Mouse (Mus musculus) thymus, adult 18-20 months (tissue): ENCODE measurements around the gene Insm2.
A peak's percentile ranks its signal among the peaks of the same experiment; 100 is the strongest.
"Not testable (repeated sequence)": the region's sequence is repeated elsewhere in the genome, so short reads cannot be mapped to it uniquely, and the experiment has no call there.

Experiments used
- DNase-seq, 2 experiments: peaks; one replicate each; pipeline ENCODE4 v3.0.0; 2022; ENCODE audit warnings: mixed read lengths in 2 of 2

Gene Insm2

DNA sequence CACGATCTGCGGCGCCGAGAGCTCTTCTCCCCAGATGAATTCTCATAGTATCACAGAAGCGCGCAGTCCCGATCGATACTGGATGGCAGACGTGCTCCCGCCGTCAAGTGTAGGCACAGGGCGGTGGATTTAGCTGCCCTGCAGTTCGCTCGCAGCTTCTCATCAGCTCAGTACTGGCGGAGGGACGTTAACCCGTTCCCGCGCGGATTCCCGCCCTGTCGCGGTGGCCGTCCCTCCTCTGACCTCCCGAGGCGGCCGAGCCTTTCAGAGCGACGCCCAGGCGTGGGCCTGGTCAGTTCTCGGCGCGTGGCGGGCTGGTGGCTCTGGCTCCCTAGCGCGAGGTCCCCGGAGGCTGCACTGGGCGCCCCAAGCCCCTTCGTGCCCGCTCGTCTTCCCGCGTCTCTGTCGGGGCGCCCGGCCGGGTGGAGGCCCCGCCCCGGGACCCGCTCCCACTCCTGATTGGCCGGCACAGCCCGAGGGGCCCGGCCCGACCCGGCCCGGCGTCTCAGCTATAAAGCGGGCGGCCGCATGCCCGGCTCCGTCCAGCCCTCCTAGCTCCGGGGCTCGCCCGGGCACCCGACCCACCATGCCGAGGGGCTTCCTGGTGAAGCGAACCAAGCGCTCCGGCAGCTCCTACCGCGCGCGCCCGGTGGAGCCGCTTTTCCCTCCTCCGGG, at the start of gene Insm2:
TSS of gene Insm2 (plus strand) at position 541 of the 675 bp plus-strand sequence.
- no peak for DNase-seq

DNA sequence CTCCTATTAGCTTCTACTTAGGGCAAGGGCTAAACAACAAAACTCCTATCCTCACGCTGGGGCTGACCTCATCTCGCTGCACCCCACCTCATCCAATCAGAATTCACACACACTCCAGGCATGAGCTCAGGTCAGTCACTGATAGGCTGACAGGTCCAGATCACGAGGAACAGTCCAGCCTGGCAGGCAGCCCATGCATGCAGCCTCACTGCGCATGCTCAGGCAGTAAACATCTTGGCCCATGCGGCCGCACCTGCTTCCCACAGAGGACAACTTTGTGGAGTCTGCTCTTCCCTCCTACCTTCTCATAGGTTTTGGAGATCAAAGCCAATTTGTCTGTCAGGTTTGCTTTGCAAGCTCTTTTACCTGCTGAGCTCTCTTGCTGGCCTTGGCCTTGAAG, 44.3 kb upstream of the Insm2 start:
- DNase-seq = not testable (repeated sequence)

DNA sequence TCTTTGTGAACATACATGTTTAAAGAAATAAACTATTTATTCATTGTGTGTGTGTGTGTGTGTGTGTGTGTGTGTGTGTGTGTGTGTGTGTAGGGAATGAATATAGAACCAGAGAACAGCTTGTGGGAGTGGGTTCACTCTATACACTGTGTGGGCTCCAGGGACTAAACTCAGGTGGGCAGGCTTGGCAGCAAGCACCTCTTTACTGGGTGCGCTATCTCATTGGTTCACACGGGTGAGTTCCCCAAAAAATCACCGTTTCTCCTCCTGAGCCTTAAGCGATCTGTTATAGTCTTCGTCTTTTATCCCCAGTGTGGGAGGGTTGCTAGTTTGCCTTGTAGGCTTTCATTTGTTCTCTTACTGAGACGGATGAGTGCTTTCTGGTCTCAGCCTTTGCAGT, 41.4 kb upstream of the Insm2 start:
- DNase-seq = no peak

DNA sequence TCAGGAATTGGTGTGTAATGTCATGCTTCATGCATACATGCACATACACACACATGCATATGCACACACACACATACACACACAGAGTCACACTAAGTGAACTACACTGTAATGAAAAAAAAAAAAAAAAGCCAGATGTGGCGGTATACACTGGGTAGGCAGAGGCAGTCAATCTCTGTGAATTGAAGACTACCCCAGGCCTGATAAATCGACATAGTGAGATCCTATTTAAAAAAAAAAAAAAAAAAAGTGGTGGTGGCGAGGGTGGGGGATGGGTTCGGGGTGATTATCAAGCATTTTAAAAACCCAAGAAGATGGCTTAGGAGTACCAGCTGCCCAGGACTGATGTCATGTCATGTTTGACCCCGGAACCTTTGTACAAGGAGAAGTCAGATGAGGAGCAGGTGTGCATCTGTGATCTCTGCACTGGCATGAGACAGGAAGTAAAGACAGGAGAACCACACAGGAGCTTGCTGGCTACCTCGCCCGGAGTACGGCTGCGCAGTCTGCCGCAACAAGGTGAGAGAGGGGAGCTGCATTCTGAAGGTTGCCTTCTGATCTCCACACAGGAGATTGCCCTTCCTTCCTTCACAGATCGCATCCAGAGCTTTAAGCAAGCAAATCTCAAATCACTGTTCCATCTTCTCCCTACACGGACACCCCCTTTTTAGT, 39.9 kb upstream of the Insm2 start:
- no peak for DNase-seq

DNA sequence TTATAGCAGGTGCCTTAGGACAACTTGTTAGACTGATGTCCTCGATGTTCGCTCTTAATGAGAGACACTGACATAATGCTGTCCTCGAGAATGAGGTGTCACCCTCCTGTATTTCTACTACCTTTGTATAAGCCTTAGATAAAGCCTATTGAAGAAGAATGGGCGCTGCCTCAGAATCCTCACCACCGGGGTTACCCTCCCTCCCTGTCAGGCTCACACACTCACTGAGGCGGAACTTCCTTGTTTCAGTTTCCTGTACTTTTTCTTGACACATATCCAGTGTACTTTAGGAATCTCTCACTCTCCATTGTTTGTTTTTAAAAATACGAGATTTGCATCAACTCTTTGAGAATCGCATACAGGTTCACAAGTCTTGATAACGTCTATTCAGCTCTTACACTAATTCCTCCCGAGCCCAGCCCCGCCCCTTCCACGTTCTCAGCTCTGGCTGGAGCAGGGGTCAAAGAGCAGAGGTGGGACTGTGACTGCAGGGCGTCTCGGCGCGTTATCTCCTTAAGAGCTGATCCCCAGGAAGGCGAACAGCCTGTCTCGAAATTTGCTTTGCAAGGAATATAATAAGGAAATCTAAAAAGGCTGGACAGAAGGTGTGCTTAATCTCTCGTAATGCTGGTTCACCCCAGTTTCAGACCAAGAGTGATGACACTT, 39.1 kb upstream of the Insm2 start:
- peak; percentile 12 to 15 for DNase-seq

DNA sequence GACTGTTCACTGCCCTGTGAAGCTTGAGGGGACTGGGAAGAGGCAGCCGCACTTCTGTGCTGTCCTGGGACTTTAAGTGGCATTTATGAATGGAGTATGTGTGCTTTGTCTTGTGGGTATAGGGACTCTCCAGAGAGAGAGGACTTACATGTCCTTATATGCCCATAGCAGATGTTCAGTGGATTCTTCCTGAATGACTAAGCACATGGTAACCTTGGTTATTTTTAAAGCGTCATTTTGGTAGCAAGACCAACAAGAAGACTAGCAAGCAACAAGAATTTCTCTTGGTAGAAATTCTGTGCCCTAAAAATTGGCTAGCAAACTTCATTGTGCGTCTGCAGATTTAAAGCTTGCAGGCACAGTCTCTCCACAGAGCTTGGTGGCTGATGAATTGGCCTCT, 35.5 kb upstream of the Insm2 start:
- no peak for DNase-seq

DNA sequence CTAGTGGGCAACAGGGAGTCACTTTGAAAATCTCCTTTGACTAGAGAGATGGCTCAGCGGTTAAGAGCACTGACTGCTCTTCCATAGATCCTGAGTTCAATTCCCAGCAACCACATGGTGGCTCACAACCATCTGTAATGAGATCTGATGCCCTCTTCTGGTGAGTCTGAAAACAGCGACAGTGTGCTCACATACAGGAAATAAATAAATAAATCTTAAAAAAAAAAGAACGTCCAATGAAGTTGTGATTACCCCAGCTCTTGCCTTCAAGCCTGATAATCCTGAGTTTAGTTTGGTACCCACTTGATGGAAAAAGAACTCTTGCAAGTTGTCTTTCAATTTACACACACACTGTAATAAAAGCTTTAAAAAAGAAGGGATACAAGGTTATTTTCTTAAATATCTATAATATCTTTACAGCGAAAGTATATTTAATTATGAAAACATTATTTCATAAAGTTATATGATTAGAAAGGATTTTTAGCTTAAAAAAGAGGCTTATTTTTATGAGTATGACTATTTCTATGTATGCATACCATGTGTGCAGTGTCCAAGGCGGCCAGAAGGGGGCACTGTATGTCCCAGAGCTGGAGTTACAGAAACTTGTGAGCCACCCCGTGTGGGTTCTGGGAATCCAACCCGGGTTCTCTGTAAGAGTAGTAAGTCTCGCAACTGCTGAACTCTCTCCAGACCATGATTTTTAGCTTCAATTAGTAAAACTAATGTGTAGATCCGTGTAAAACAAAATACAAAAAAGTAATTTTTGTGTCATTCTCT, 34.9 kb upstream of the Insm2 start:
- no peak for DNase-seq

DNA sequence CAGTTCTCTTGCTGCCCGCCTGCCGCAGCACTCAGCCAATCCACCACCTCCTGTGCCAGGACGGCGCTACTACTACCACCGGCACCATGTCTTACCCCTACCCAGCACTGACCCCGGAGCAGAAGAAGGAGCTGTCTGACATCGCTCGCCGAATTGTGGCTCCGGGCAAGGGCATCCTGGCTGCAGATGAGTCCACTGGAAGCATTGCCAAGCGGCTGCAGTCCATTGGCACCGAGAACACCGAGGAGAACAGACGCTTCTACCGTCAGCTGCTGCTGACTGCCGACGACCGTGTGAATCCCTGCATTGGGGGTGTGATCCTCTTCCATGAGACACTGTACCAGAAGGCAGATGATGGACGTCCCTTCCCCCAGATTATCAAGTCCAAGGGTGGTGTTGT, 34.0 kb upstream of the Insm2 start, which contains the start of gene Aldoart2:
TSS of gene Aldoart2 (plus strand) at position 34 of the 400 bp plus-strand sequence.
- DNase-seq = no peak

DNA sequence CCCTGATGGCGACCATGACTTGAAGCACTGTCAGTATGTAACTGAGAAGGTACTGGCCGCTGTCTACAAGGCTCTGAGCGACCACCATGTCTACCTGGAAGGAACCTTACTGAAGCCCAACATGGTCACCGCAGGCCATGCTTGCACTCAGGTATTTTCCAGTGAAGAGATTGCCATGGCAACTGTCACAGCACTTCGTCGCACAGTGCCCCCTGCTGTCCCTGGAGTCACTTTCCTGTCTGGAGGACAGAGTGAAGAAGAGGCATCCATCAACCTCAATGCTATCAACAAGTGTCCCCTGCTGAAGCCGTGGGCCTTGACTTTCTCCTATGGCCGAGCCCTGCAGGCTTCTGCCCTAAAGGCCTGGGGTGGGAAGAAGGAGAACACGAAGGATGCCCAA, 33.4 kb upstream of the Insm2 start:
- DNase-seq = no peak

DNA sequence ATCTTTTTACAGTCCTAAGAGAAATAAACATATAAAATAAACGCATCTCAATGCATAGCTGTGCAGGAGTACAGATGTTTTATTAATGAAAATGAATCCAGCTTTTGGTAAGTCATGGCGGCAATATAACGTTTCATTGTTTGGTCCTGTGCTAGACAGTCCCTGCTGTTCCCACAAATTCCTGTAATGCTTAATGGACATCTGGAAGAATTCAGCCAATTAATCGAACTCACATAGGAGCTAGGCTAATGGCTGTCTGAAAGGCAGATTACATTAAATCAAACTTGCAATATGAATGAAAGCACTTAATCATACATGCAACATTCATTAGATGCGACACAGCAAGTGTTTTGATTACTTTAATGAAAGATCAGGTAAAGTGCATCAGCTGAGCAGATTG, 32.4 kb upstream of the Insm2 start:
- no peak for DNase-seq

DNA sequence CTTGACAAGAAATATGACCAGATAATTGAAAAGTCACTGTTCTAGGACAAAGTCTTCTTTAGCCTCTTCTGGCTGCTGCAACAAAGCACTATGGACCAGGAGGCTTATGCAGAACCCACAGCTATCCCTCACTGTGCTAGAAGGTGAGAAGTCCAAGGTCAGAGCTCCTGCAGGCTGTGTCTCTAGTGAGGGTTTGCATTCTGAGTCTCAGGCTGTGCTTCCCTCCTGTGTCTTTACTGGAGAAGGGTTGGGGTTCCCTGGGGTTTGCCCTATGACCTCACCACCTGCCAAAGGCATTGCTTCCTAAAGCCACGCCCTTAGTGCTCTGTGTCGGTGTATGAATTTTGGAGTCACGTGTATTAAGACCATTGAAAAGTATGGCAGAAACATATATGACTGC, 30.8 kb upstream of the Insm2 start:
- DNase-seq = no peak

DNA sequence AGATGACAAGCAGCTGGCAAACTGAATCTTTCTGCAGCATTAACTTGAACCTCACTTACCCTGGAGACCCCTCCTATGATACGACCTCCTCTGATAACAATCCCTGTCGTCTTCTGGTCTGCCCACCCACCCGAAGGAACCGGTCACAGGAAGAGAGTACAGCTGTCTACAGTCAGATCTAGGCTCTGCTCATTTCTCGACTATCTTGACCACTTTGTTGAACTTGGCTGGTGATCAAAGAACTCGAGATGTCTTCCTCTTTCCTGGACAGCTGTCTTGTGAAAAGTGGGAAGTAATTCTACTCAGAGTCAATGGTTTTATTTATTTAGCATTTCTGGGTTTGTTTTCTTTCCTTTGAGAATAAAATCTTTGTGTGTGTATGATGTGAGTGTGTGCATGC, 29.6 kb upstream of the Insm2 start:
- DNase-seq = no peak

DNA sequence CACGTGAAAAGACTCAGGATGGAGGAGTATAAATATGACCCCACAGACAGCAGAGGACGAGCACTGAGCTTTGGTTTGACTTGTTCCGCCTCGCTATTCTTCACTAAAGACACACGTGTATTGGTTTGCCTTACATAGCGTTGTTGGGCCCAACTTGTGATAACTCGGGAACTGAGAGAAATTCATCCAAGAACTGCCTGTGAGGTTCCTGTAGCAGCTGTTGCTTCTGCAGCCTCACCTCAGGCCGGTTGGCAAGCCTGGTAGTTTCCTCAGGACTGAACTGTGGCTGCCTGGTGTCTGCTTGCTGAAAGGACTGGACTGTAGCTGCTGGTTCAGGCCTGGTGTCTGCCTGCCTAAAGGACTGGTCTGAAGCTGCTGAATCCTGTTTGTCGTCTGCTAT, 28.6 kb upstream of the Insm2 start:
- DNase-seq = no peak

DNA sequence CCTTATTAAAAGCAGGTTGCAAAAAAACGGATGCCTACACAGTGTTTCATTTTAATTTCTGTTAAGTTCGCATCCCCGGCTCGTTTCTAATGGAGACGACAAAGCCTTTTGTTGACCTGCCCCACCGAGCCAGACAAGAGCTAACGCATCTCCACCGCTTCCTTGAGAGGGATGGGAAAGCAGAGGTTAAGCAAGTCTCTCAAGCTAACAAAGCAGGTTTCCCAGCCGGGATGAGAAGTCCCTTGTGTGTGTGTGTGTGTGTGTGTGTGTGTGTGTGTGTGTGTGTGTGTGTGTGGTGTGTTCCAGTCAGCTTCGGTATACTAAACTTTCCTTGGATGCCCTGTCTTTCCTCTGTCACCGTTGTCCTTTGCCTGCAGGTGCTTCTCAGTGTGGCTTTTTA, 28.0 kb upstream of the Insm2 start:
- no peak for DNase-seq

DNA sequence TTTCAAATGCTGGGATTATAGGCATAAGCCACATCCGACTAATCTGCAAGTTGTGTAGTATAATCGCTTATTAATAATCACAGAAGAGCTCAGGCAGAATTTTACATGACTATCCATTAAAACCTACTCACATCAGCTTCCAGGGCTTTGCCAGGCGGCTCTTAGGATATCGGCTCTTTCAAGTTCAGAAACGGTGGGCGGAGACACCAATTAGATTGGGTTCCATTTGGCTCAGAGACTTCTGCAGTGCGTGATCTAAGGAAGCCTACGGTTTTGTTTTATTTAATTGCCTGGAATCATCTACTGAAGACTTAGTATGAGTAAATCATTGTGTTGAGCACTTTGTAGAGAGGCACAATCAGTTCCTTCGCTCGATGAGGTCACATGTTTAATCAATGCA, 27.6 kb upstream of the Insm2 start:
- no peak for DNase-seq

DNA sequence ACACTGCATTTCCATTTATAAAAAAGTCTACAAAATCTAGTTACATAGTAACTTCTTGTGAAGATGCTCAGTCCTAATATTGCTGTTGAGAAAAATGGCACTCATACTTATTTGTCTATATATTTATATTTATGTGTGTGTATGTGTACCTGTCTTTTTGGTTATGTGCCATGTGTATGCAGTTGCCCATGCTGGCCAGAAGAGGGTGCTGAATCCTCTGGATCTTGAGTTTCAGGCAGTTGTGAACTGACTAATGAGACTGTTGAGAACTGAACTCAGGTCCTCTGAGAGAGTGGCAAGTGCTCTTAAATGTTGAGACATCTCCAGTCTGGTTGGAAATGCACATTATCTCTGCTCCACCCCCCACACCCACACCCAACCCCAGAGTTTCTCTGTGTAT, 26.1 kb upstream of the Insm2 start:
- no peak for DNase-seq

DNA sequence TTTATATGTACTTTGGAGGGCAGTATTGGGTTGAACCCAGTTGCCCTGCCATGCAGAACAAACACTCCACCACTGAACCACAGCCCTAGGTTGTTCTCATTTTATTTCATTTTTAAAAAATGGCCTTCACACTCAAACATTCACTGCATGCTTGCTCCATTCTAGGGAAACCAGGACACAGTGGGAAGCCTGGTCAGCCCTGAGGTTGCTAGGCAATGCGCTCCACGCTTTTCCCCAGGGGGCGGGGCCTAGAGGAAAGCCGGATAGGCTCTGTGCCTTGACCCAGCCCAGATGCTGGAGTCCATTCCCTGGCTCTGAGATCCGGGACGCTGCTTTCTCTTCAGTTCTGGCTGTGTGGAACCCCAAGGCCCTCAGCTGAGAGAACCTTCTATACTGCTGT, 25.4 kb upstream of the Insm2 start:
- DNase-seq = no peak

DNA sequence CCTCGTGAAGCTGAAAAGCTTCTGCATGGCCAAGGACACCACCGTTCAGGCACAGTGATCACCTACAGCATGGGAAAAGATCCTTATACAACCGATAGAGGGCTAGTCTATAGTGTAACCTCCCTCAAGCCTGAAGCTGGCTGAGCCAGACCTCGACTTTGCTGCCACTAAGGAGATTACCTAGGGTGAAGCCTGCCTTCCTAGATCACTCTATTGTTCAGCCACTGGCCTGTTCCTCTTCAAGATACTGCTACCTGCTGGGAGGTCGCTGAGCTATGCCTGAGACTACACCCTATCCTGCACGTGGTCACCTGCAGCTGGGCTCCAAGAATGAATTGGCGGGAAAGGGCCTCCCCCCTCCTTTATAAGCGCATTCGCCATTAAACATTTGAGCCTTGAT, 12.3 kb upstream of the Insm2 start:
- not testable (repeated sequence) for DNase-seq

DNA sequence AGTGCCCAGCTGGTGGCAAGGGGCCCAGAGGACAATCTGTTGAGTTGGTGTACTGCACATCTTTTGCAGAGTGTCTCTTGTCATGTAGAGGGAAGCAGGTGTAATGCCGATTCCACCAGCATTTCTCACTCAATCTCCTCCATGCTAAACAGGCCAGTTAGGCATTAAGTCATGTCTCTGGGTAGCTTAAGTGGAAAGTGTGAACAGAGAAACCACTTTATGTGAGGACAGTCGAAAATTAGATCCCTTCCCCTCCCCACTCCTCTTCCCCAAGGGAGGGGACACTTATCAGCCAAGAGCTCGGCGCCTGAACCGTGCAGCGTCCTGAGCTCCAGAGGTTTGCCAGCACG, 715 bp upstream of the Insm2 start:
- DNase-seq = no peak

DNA sequence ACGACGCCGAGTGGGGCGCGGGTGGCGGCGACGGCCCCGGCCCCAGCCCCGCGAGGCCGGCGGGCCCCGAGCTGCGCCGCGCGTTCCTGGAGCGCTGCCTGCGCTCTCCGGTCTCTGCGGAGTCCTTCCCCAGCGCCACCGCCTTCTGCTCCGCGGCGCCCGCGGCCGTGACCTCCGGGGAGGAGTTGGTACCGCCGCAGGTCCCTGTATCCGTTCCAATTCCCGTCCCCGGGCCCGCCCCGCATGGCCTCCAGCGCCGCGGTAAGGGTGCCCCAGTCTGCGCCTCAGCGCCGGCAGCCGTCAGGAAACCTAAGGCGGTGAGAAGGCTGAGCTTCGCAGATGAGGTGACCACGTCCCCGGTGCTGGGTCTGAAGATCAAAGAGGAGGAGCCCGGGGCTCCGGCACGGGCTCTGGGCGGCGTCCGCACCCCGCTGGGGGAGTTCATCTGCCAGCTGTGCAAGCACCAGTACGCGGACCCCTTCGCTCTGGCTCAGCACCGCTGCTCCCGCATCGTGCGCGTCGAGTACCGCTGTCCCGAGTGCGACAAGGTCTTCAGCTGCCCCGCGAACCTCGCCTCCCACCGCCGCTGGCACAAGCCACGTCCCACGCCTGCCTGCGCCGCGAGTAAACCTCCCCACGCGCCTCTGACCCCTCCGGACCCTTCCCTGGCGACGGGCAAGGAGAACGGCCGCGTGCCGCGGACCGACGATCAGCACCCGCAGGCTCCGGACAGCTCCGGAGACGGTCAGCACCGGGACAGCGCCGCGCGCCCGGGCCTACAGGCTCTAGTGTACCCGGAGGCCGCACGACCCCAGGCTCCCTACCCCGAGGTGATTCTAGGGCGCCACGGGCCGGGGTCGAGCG, 644 bp downstream of the Insm2 start:
- DNase-seq = peak in 1 of 2 experiments; percentile 5

DNA sequence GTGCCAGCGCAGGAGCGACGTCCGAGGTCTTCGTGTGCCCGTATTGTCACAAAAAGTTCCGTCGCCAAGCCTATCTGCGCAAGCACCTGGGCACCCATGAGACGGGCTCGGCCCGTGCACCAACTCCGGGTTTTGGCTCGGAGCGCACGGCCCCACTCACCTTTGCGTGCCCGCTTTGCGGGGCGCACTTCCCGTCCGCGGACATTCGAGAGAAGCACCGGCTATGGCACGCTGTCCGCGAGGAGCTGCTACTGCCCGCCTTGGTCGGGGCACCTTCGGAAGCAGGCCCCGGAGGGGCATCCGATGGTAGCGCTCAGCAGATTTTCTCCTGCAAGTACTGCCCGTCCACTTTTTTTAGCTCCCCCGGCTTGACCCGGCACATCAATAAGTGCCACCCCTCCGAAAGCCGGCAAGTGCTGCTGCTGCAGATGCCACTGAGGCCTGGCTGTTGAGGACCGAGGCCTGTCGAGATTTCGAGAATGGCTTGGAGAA, 1.3 kb downstream of the Insm2 start:
- DNase-seq = no peak

DNA sequence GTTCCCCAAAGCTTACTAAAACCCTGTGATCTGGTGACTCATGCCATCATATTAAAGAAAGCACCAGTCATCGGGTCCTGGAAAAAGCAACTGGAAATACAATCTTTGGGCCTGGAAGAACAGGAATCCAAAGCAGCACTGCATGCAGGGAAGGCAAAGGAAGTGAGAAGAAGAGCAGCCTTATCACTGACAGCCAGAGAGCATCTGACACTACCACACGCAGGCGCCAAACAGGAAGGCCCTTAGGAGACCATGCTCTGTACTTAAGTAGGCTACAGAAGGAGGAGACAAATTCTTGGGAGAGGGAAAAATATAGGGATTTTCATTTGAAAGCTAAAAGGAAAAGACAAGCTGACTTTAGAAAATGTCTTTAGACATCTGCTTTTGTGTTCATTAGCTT, 5.2 kb downstream of the Insm2 start:
- DNase-seq = no peak
